Mouse (Mus musculus) kidney, adult 10 weeks (tissue): Measurements from ENCODE around the gene Sh3gl2. TPM values are rescaled to one million over a fixed set of nuclear protein-coding genes. Genes with fewer than 3 reads are reported as not detected.

ENCODE experiments used
- polyA plus RNA-seq: library from polyadenylated mRNA; stranded (reverse); fragments of 350-450 nt; fragmentation: Illumina TruSeq; extraction: RNeasy Lipid Tissue Mini Kit (QIAGEN cat#74804); gene quantifications from one replicate; pipeline ENCODE4 v1.2.3, GENCODE M21; 2014; ENCODE audit warnings: low read depth, low replicate concordance

The Sh3gl2 gene
- polyA plus RNA-seq, result 34.4 TPM

GRCm38 (mm10) chr4:85205071-85205635 lies at the start of gene Sh3gl2:
Gene Sh3gl2 (plus strand): TSS chr4:85205126.

GRCm38 (mm10) chr4:85513792-85514191 lies 308.9 kb downstream of the Sh3gl2 start, which contains the start of gene Adamtsl1:
Gene Adamtsl1 (plus strand): TSS chr4:85514172.

